Mouse (Mus musculus) megakaryocyte, embryonic 14.5 days (primary cell): ENCODE measurements around the gene Foxc1.

ENCODE experiments used
- FLI1 ChIP-seq: IDR thresholded peaks from 2 replicates; pipeline ENCODE4 v1.6.1; 2012; ENCODE audit warnings: low read length, inconsistent platforms, mixed read lengths
- GATA1 ChIP-seq: IDR thresholded peaks from 3 replicates; pipeline ENCODE4 v1.6.1; 2012; ENCODE audit warnings: mixed read lengths, low read length, inconsistent platforms, borderline replicate concordance

DNA sequence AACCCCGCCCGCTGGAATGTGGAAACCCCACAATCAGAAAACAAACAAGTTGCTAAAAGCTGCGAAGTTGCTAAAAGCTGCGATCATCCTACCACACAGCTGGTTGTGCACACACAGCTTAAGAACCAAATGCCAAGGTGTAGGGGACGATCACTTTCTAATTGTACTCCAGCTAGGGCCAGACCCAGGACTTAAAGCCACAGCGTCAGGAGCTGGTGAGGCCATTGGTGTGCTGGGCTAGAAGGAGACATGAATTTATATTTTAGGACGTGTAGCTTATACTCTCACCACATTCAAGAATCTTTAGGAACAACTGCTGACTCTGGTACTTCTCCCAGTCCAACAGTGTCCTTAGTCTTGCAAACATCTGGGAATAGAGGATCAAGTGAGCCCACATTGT is 1.9 kb upstream of the Foxc1 start:
- TF ChIP-seq FLI1, result no peak
- TF ChIP-seq GATA1, result no peak
